In the genomic region with DNA sequence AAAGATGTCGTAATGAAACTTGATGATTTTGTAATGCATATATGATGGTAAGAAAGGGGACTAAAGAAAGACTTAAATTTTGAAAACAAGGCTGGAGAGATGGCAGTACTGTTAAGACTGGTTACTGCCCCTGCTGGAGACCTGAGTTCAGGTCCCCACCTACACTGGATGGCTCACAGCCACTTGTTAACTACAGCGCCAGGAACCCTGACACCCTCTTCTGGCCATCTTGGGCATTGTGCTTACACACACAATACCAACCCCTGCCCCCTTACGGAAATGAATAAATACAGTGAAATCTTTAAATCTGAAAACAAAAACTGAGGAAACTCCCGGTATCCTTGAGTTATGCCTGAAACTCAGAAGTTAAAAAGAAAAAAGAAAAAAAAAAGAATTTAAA, we compare ENCODE assay signal across 10 mouse cellular contexts.
DNase-seq lines count a peak whose midpoint lies in the region; ATAC-seq and TF ChIP-seq lines count a peak whose summit lies in the region.
"Had no signal": no experiment of that assay in that cellular context is flagged by ENCODE, and none has a peak within 500 bp of the region (broad histone marks: within the 10 kb centered on the region; RNA-seq: fewer than 3 reads in every experiment).

No protein-coding gene starts in this region.

- no peaks in the 10 kb centered on the region for H3K27me3 ChIP-seq in embryonic facial prominence, embryonic 11.5 days (ENCODE audit: control insufficient read depth, insufficient read depth, low read length)
- H3K27me3 ChIP-seq in embryonic facial prominence, embryonic 10.5 days (replicated peaks; ENCODE audit: low read depth, poor library complexity, severe bottlenecking) = no peaks in the 10 kb centered on the region
- H3K27me3 ChIP-seq in midbrain, embryonic 15.5 days (replicated peaks) = no peaks in the 10 kb centered on the region; the same call in 1 of the 2 replicates
- H3K27me3 ChIP-seq: limb, embryonic 13.5 days had no signal

- TF ChIP-seq POLR2A in lung, adult 2 months (IDR thresholded peaks at IDR 0.05; ENCODE audit: borderline replicate concordance, extremely low read depth, low read depth, low read length) = no peak
- TF ChIP-seq POLR2A in brain, embryonic 14.5 days (IDR thresholded peaks at IDR 0.05; ENCODE audit: borderline replicate concordance, extremely low read depth, insufficient read depth, insufficient read length, poor library complexity, severe bottlenecking) = no peak

- no peak overlapping the region for H3K9ac ChIP-seq in embryonic facial prominence, embryonic 11.5 days (replicated peaks; ENCODE audit: low read length)
- no peak overlapping the region for H3K9ac ChIP-seq in midbrain, embryonic 15.5 days
- H3K9ac ChIP-seq: limb, embryonic 13.5 days; neural tube, embryonic 13.5 days had no signal

- H3K9me3 ChIP-seq in embryonic facial prominence, embryonic 11.5 days (replicated peaks; ENCODE audit: control insufficient read depth, low read length) = no peaks in the 10 kb centered on the region
- H3K9me3 ChIP-seq in embryonic facial prominence, embryonic 10.5 days = no peaks in the 10 kb centered on the region
- H3K9me3 ChIP-seq in midbrain, embryonic 15.5 days = no peaks in the 10 kb centered on the region
- H3K9me3 ChIP-seq: limb, embryonic 13.5 days; neural tube, embryonic 13.5 days had no signal

- no peak for ATAC-seq in embryonic facial prominence, embryonic 11.5 days (replicated peaks; ENCODE audit: insufficient number of reproducible peaks, low FRiP score, low TSS enrichment, low read depth)
- ATAC-seq in midbrain, embryonic 15.5 days (replicated peaks) = no peak

- no peak overlapping the region for H3K4me2 ChIP-seq in embryonic facial prominence, embryonic 11.5 days (ENCODE audit: low read depth, low read length)
- no peak overlapping the region for H3K4me2 ChIP-seq in midbrain, embryonic 15.5 days
- H3K4me2 ChIP-seq: limb, embryonic 13.5 days; neural tube, embryonic 13.5 days had no signal

- 80% methylated on average over 4 of the region's 4 CpGs for WGBS in embryonic facial prominence, embryonic 11.5 days
- 83% methylated on average over 4 of the region's 4 CpGs for WGBS in embryonic facial prominence, embryonic 10.5 days
- 73% methylated on average over 4 of the region's 4 CpGs for WGBS in lung, adult 2 months
- 81% methylated on average over 4 of the region's 4 CpGs for WGBS in midbrain, embryonic 15.5 days

- H3K4me1 ChIP-seq in embryonic facial prominence, embryonic 11.5 days (ENCODE audit: control insufficient read depth, insufficient read depth, low read length) = no peaks in the 10 kb centered on the region
- H3K4me1 ChIP-seq in embryonic facial prominence, embryonic 10.5 days = peaks cover 24% of the 10 kb centered on the region
- no peaks in the 10 kb centered on the region for H3K4me1 ChIP-seq in lung, adult 2 months (ENCODE audit: control insufficient read depth, insufficient read depth, low read length)
- H3K4me1 ChIP-seq in midbrain, embryonic 15.5 days = no peaks in the 10 kb centered on the region
- H3K4me1 ChIP-seq: neural tube, embryonic 13.5 days had no signal

- DNase-seq in embryonic facial prominence, embryonic 11.5 days (ENCODE audit: low spot score) = peak; percentile 18
- DNase-seq in embryonic facial prominence, embryonic 10.5 days (ENCODE audit: low spot score) = no peak
- DNase-seq in lung, adult 2 months = no peak
- no peak for DNase-seq in lung, postnatal 25 days (ENCODE audit: low spot score)
- no peak for DNase-seq in brain, embryonic 14.5 days (ENCODE audit: low read depth)
- peak; percentile 48 for DNase-seq in lung, postnatal 36 days
- DNase-seq in frontal cortex, postnatal 14 days (ENCODE audit: low spot score in 2 of 2) = no peak

- no peaks in the 10 kb centered on the region for H3K36me3 ChIP-seq in embryonic facial prominence, embryonic 11.5 days (replicated peaks; ENCODE audit: control insufficient read depth, insufficient read depth, low read depth, low read length)
- no peaks in the 10 kb centered on the region for H3K36me3 ChIP-seq in embryonic facial prominence, embryonic 10.5 days (replicated peaks)
- no peaks in the 10 kb centered on the region for H3K36me3 ChIP-seq in midbrain, embryonic 15.5 days (replicated peaks)
- H3K36me3 ChIP-seq: limb, embryonic 13.5 days; neural tube, embryonic 13.5 days had no signal

- no peak overlapping the region for H3K27ac ChIP-seq in embryonic facial prominence, embryonic 11.5 days (replicated peaks; ENCODE audit: low read depth, low read length)
- no peak overlapping the region for H3K27ac ChIP-seq in embryonic facial prominence, embryonic 10.5 days (replicated peaks)
- no peak overlapping the region for H3K27ac ChIP-seq in midbrain, embryonic 15.5 days
- H3K27ac ChIP-seq: neural tube, embryonic 13.5 days had no signal

- peak; percentile 47 for TF ChIP-seq CTCF in lung, adult 2 months (IDR thresholded peaks at IDR 0.05; ENCODE audit: insufficient read depth, low read length)
- peak; percentile 36; the same call in 1 of the 2 replicates for TF ChIP-seq CTCF in brain, embryonic 14.5 days (IDR thresholded peaks at IDR 0.05; ENCODE audit: borderline replicate concordance, extremely low read depth, insufficient read depth, insufficient read length)

- no peak overlapping the region for H3K4me3 ChIP-seq in embryonic facial prominence, embryonic 11.5 days (ENCODE audit: low read depth, low read length)
- H3K4me3 ChIP-seq in embryonic facial prominence, embryonic 10.5 days = no peak overlapping the region
- H3K4me3 ChIP-seq in lung, adult 2 months (replicated peaks; ENCODE audit: extremely low read depth, low read depth, low read length) = no peak overlapping the region
- no peak overlapping the region for H3K4me3 ChIP-seq in midbrain, embryonic 15.5 days
- H3K4me3 ChIP-seq: limb, embryonic 13.5 days; neural tube, embryonic 13.5 days had no signal

Comparison
In these comparisons a context has a peak if more than half of its experiments do, and no peak if none do; other contexts are left out.
1. DNase-seq: peak in embryonic facial prominence, embryonic 11.5 days (single experiment) and lung, postnatal 36 days (single experiment); none in embryonic facial prominence, embryonic 10.5 days (single experiment), lung, adult 2 months (single experiment), lung, postnatal 25 days (single experiment), brain, embryonic 14.5 days (single experiment) and frontal cortex, postnatal 14 days (0 of 2).